Mouse (Mus musculus) left cerebral cortex, adult 9 months (tissue): ENCODE results near the gene Tgoln1.
A peak's percentile ranks its signal among the peaks of the same experiment; 100 is the strongest.

Experiments
- DNase-seq, 2 experiments: peaks; one replicate each; pipeline ENCODE4 v3.0.0; 2022; ENCODE audit warnings: low spot score in 2 of 2

Gene Tgoln1

DNA sequence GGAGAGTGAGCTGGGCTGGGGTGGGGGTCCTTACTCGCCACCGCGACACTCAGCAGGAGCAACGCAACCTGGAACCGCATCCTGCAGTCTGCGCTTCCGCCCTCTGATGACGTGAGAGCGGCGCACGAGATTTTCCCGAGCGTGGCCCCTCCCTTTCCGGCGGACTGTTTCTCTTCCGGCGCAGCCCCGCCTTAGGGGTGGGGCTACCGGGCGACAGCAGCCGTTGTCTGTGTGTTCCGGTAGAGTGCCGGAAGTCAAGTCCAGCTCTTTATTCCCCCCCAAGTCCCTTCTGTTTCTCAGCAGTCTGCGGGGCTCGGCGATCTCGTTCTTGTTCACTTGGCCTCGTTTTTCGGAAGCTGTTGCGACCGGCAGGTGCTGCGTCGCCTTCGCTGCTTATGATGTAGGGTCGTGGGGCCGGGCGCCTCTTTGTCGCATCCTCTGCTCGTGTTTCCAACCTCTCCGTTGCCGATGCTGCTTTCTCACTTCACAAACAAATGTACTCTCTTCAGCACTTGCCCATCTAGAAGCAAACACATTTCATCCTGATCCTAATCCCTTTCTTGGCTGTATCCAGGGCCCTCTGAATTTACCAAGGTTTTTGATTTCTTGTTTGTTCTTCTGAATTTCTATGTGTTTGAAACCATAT is at the start of gene Tgoln1:
Gene Tgoln1, minus strand, starts transcription at position 358 of the 646 bp plus-strand sequence.
- DNase-seq, result peak; percentile 79 to 90

DNA sequence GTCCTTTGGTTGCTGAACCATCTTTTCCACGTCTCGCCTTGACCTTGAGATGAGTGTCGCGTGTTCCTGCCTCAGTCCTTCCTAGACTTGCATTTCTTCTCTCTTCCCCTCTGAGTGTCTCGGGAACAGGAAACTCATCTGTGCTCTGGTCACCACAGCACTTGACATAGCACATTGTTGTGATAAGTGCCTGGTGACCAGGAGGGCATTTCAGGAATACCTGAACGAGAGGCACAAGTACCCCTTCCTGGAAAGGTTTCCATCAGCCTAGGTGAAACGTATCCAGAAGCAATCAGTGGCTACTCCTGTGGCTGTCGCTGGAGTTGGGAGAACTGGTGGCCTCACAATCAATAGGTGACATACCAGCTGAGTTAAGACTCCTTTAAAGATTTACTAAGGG is 47.5 kb upstream of the Tgoln1 start:
- no peak for DNase-seq

DNA sequence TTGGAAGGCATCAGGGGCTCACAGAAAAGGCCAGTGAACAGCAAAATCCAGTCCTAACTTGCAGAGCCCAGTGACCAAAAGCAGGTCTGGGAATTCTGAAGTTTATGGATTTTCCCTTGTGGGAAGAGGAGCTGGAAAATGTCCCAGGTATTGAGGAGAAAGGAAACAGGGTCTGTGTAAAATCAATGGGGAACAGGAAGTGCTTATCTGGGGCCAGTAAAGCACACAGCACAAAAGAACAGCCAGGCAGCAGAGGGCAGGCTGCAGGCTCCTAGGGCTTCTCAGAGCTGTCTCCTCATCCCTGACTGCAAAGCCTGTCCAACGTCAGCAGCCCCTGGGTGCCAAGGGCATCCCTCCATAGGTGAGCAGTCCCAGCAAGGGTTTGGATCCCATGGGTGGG is 46.2 kb upstream of the Tgoln1 start:
- no peak for DNase-seq

GRCm38 (mm10) chr6:72660391-72660720 is 43.6 kb upstream of the Tgoln1 start:
- DNase-seq, result no peak

DNA sequence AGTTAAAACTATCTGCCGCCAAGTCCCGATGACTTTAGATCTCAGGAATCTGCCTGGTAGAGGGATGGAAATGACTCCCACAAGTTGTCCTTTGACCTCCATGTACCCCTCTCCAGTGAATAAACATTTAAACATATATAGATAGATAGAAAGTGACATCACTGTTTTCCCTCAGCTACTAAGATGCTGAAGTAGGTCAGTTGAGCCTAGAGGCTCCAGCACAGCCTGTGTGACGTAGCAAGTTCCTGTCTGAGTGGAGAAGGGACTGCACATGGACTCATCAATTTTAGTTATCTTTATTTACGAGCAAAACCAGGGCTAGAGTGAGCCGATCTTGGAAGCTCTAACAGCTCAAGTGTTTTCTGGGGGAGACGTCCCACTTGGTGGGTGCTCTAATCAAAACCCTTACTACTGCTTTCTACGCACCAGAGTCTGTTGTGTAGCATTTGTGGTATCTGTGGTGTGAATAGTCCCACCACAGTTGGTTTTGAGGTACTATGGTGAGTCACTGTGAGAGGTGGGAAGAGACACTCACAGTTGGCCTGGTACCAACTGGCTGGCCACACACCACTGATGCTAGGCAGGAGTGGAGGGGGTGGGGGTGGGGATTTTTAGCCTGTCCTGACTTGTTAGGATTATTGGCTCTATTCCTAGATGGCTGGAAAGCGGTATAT is 43.1 kb upstream of the Tgoln1 start:
- peak in 1 of 2 experiments; percentile 14 for DNase-seq

GRCm38 (mm10) chr6:72658006-72658405 is 41.2 kb upstream of the Tgoln1 start:
- no peak for DNase-seq

DNA sequence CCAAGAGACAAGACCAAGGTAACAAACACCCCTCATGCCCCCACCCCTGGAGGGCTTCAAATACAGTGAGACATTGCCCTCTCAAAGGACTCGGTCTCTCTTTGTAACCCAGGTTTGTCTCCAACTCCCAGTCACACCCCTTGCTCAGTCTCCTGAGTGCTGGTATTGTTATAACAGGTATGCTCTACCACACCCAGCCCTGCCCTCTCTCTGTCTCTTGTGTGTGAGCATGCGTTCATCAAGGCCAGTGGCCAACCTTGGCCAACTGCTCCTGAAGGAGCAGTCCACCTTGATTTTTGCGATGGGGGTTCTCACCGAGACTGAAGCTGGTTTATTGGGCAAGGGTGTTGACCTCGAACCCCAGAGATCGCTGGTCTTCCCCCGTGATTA is 39.2 kb upstream of the Tgoln1 start:
- no peak for DNase-seq

DNA sequence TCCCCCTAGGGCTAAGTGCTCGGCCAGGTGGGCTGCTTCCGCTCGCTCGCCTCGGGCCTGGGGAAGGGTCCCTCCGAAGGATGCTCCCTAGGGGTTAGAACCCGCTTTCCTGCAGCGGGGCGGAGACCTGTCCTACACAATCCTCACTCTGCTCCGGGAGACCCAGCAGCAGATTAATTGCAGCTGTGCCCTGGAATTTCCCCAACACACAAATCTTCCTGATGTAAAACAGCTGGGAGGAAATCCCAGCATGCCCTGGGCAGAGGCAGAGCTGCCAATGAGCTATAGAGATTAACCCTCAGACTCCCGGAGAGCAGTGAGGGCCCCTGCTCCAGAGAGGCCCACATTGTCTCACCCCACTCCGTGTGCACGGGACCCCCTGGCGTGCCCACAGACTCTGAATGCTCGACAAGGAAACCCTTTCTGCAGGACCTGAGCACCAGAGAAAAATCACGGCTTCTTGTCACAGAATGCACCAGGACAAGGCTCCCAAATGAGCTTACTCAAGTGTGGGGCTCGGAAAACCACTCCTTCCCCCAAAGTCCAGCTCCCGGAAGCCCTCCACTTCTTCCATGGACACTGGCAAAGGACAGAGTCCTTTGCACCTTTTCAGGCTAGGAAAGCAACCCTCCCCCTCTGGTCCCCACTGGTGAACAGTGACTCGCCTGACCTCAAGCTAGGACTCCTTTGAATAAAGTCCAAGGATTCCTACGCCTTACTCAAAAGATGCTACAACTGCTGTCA is 38.7 kb upstream of the Tgoln1 start:
- DNase-seq, result no peak

DNA sequence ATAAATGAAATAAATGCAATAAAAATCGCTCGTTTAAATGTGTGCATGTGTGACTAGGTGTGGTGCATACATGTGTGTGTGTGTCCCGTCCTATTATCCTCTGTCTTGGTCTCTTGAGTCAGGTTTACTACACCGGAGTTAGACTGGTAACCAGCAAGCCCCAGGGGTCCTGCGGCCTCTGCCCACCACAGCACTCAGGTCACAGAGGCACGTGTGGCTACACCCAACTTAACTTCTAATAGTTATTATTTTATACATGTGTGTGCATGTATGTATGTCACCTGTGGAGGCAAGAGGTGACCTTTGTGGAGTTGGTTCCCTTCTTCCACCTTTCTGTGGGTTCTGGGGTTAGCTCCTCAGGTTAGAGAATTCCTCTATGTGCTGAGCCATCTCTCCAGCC is 37.6 kb upstream of the Tgoln1 start:
- DNase-seq, result no peak

DNA sequence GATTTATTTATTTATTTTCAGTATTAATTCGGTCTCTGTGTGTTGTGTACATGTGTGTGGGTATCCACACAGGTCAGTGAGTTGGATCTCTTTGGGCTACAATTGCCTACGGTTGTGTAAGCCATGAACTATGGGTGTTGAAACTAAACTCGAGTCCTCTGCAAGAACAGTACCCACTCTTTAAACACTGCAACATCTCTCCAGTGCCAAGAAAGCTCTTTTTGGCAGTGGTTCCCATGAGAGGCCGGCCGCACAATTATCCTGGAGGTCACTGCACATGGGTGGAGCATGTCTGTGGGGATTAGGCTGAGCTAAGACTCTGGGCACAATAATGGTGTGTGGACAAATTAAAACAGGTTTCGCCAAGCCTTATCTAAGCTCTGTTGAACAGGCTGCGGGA is 36.6 kb upstream of the Tgoln1 start:
- DNase-seq, result peak in 1 of 2 experiments; percentile 11

DNA sequence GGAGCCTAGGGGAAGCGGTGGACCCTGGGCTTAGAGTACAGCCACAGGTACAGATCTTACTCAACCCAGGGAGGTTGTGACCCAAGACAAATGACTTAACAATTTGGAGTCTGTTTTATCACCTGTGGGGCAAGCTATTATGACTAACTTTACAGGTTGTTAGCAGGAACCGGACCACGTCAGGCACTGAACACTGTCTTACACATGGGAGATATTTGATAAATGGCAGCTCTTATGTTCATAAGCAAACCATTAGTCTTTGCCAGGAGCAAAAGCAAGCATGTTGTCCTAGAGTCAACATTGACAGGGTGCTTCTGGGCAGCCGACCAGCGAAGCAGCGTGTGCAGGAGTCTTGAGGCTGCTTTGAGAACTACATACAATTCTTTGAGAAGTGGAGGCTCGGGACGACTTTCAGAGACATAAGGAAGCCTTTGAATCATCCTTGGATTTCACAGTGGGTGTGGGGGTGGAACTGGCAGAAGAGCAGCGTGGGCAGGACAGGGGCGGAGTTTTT is 33.6 kb upstream of the Tgoln1 start:
- peak; percentile 50 to 81 for DNase-seq

DNA sequence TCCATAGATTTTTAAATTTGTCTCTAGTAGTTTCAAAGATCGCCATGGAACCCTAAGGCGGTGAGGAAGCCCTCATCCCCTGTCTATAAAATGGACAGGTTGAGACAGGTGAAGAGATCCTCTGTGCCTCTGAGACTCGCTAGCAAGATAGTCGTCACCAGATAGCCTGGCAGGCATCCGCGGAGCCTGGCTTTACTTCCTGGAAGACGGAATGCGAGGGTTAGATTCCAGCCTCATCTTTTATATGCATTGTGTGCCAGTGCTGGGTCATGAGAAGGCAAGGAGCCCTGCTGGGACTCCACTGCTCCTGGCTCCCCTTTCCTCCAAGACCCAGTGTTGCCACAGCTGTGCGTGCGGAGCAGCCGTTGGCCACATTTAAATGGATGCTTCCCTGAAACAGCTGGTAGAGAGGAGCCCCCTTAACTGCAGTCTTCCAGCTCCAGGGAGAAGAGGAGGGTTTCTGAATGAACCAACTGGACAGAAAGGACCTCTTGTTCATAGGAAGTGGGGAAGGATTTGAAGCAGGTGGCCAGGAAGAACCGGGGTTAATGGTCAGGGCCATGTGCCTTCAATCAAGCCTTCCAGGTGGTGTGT is 31.3 kb upstream of the Tgoln1 start:
- DNase-seq, result no peak

GRCm38 (mm10) chr6:72647383-72647820 is 30.6 kb upstream of the Tgoln1 start:
- DNase-seq, result peak; percentile 28 to 85

- no peak for DNase-seq
Measured at GRCm38 (mm10) chr6:72645364-72645763, 28.6 kb upstream of the Tgoln1 start.

- DNase-seq, result no peak
Measured at GRCm38 (mm10) chr6:72644576-72644975, 27.8 kb upstream of the Tgoln1 start.

DNA sequence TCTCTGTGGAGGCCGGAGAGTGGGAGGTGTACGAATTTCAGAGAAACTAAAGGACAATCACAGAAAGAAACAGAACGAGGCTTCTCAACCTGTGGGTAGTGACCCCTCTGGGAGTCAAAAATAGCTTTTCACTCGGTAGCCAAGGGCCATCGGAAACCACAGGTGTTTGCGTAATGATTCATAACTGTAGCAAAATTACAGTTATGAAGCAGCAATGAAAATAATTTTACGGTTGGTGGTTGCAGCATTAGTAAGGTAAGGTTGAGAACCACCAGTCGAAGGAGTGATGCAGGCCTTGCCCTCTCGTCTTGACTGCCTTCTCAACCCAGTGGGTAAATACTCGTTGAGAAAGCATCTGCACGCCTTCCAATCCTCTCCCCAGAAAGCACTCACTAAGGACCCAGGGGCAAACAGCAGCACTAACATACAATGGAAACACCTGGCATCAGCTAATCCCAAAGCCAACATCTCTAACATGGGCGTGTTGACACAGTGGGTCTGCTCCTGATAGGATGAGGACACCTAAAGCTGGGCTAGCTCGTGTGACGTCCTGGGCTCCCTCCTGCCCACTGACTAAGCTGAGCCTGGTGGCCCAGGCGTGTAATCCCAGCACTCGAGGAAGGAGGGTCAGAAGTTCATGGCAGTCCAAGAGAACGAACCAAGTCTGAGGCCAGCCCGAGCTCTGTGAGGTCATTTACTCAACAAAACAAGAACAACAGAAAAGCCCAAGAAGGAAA is 24.6 kb upstream of the Tgoln1 start:
- no peak for DNase-seq

DNA sequence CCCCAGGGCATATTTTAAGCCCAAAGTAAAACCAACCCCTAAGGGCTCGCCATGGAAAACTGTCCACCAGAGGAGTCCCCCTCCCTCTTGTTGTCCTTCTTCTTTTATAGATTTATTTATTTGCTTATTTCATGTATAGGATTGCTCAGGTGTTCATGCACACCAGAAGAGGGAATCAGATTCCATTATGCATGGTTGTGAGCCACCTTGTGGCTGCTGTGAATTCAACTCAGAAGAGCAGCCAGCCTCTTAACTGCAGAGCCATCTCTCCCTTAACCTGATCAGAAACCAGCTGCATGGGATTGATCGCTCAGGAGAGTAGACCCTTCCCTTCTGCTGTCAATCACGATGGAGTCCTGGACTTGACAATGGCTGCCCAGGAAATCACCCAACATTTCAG is 20.1 kb upstream of the Tgoln1 start:
- DNase-seq, result no peak

DNA sequence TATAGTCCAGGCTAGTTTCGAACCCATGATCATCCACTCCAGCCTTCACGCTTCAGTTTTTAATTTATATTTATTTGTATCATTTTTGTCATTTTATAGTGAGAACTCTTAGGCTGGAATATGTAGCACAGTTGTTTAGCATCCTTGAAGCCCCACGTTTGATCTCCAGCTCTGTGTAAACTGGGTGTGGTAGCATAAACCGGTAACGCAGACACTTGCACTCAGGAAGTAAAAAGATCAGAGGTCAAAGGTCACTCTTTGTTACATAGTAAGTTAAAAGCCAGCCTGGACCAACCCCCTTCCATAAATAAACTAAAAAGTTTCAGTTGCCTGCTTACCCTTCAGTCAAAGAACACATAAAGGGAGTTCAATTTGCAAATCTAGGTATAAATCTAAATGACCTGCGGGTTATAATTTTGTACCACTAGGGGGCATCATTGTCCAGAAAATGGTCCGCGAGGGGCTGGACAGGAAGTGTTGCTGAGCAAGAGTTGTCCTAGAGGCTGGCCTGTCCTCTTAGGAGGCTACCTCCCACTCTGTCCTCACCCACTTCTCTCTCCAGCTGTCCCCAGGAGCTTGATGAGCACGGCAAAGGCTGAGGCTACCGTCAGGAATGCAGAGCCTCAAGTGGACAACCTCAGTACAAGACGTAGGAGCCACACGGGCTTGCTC is 19.1 kb upstream of the Tgoln1 start:
- peak in 1 of 2 experiments; percentile 65 for DNase-seq

- no peak for DNase-seq
Measured at GRCm38 (mm10) chr6:72634311-72634710, 17.5 kb upstream of the Tgoln1 start.

- no peak for DNase-seq
Measured at GRCm38 (mm10) chr6:72631700-72632099, 14.9 kb upstream of the Tgoln1 start.

GRCm38 (mm10) chr6:72630961-72631360 is 14.2 kb upstream of the Tgoln1 start:
- DNase-seq, result no peak
